Mouse (Mus musculus) embryonic facial prominence, embryonic 14.5 days (tissue): ENCODE measurements around the gene Chka. TPM values are rescaled to one million over a fixed set of nuclear protein-coding genes. Genes with fewer than 3 reads are reported as not detected.
A peak's percentile ranks its signal among the peaks of the same experiment; 100 is the strongest.

Experiments used
- ATAC-seq: fragments of 200-750 bp; cut with Nextera tagmentation; 2 replicates; pipeline ENCODE4 v1.8.0; 2017; ENCODE audit warnings: low read depth, moderate number of reproducible peaks, moderate TSS enrichment
- DNase-seq: peaks from one replicate; pipeline ENCODE4 v3.0.0-alpha.2; 2015; ENCODE audit warnings: low spot score
- H3K27ac ChIP-seq: fragments of 300-500 bp; sonication (generic); replicated peaks from 2 replicates; pipeline ENCODE4 v1.5.1; 2014; ENCODE audit warnings: low read depth, mild to moderate bottlenecking, low read length, moderate library complexity
- H3K27me3 ChIP-seq: fragments of 300-500 bp; sonication (generic); replicated peaks from 2 replicates; pipeline ENCODE4 v1.6.1; 2014; ENCODE audit warnings: low read length; ENCODE audit not compliant: control insufficient read depth, insufficient read depth
- H3K36me3 ChIP-seq: fragments of 300-500 bp; sonication (generic); 2 replicates; pipeline ENCODE4 v1.6.1; 2014; ENCODE audit warnings: low read length, mixed read lengths; ENCODE audit not compliant: control insufficient read depth, insufficient read depth
- H3K4me1 ChIP-seq: fragments of 300-500 bp; sonication (generic); 2 replicates; pipeline ENCODE4 v1.6.1; 2014; ENCODE audit warnings: antibody characterized with exemption, low read length; ENCODE audit not compliant: control insufficient read depth, insufficient read depth
- H3K4me2 ChIP-seq: fragments of 300-500 bp; sonication (generic); 2 replicates; pipeline ENCODE4 v1.6.1; 2014; ENCODE audit warnings: low read depth, mild to moderate bottlenecking, low read length, moderate library complexity, mixed read lengths
- H3K4me3 ChIP-seq: fragments of 300-500 bp; sonication (generic); 2 replicates; pipeline ENCODE4 v1.5.1; 2014; ENCODE audit warnings: low read depth, mild to moderate bottlenecking, low read length
- H3K9ac ChIP-seq: fragments of 300-500 bp; sonication (generic); 2 replicates; pipeline ENCODE4 v1.6.1; 2014; ENCODE audit warnings: low read depth, mild to moderate bottlenecking, low read length, moderate library complexity, mixed read lengths
- H3K9me3 ChIP-seq: fragments of 300-500 bp; sonication (generic); 2 replicates; pipeline ENCODE4 v1.6.1; 2016; ENCODE audit warnings: low read length; ENCODE audit not compliant: control insufficient read depth
- WGBS: fragments of 180-500 bp; shearing (Covaris S2); extraction: QIAGEN DNeasy Blood & Tissue Kit; methylation state at CpG from one replicate; pipeline ENCODE4 v1.1.7; 2014; 5-methylcytosine and 5-hydroxymethylcytosine counted together
- polyA plus RNA-seq: library from polyadenylated mRNA; unstranded; fragments of >200 nt; fragmentation: Nextera tagmentation; extraction: Ambion mirVana; gene quantifications from 2 replicates; pipeline ENCODE4 v1.2.1, GENCODE M21; 2014

Chka gene
- 31.3 and 32.9 TPM in 2 replicates for polyA plus RNA-seq

DNA sequence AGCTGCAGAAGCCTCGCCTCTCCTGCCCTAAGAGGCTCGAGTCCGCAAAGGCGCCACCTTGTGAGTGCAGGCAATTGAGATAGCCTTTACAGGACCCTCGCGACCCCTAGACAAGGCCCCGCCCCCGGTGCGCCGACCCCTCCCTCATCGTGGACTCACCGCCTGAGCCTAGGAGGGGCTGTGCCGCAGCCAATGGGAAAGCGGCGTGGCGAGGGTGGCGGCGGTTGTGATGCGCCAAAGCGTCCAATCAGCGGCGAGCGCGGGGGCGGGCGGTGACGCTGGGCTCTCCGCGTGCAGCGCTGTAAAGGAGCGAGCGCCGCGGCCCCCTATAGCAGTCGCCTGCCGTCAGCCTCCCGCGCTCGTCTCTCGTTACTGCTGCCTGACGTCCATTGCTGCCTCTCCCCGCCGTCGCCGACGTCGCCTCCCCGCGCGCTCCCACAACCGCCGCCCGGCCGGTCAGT is at the start of gene Chka:
Chka (plus strand) TSS at position 272 of the 461 bp plus-strand sequence.
- no peaks in the 10 kb centered on the region for H3K36me3 ChIP-seq
- H3K27ac ChIP-seq = peak within 1 kb of the TSS; percentile 97
- no peaks in the 10 kb centered on the region for H3K9me3 ChIP-seq
- no peaks in the 10 kb centered on the region for H3K27me3 ChIP-seq
- peak within 1 kb of the TSS; percentile 87 for H3K4me3 ChIP-seq
- 0% methylated on average over 24 of the region's 54 CpGs for whole genome bisulfite sequencing
- peak; percentile 98 for DNase-seq
- peak within 1 kb of the TSS; percentile 89 for H3K9ac ChIP-seq
- H3K4me2 ChIP-seq = peak within 1 kb of the TSS; percentile 68
- ATAC-seq = peak; percentile 98
- peaks cover 32% of the 10 kb centered on the region for H3K4me1 ChIP-seq

DNA sequence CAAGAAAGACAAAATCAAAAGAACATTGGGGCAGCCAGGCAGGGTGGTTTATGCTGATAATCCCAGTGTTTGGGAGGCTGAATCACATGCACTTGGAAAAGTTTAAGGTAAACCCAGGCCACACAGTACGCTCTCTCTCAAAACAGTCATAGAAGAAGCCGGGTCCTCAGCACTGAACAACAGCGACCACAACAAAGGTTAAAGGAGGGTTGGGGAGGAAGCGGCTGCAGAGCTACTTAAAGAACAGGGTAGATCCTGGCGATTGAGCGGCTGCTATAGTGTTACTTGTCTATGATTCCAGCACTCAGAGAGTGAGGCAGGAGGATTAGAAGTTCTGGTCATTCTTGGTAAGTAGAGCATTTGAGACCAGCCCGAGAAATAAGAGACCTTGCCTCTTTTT is 46.0 kb upstream of the Chka start:
- whole genome bisulfite sequencing = 91% methylated on average over 7 of the region's 7 CpGs
- peaks cover 92% of the 10 kb centered on the region for H3K36me3 ChIP-seq
- H3K4me2 ChIP-seq = no peak overlapping the region
- H3K4me1 ChIP-seq = no peaks in the 10 kb centered on the region
- H3K27ac ChIP-seq = no peak overlapping the region
- H3K27me3 ChIP-seq = no peaks in the 10 kb centered on the region
- no peak overlapping the region for H3K4me3 ChIP-seq
- H3K9ac ChIP-seq = no peak overlapping the region
- H3K9me3 ChIP-seq = no peaks in the 10 kb centered on the region
- DNase-seq (no peak), ATAC-seq (no peak)

DNA sequence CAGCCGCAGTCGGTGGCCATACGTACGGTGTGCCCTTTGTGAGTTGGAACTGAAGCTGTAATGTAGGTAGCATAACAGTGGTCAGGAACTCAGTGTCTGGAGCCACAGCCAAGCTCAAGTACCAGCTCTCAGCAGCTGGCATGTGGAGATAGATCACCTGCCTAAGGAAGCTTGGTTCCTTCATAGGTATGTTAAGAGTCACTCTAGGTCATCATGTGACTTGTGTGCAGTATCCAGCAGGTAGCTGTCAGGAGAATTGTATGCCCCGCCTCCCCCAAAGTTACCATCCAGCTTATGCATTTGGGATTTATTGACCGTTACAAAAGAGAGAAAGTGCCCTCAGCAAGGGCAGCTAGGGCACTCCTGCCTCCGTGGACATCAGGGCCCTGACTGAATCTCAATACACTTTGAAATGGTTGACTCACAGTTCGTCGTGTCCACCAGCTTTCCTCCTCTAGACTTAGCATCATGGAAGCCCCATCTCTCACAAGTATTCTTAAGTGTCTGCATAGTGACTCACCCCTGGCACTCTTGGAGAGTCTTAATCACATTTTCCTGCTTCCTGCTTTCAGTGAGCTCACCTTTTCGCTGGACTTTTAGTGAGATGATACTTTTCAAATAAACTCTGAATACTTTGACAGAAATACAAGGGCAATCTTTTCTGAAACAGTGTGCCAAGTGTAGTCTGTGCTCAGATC is 40.9 kb upstream of the Chka start:
- H3K4me2 ChIP-seq = no peak overlapping the region
- H3K4me3 ChIP-seq = no peak overlapping the region
- 94% methylated on average over 10 of the region's 10 CpGs for WGBS
- H3K4me1 ChIP-seq = no peaks in the 10 kb centered on the region
- no peak overlapping the region for H3K9ac ChIP-seq
- no peaks in the 10 kb centered on the region for H3K9me3 ChIP-seq
- DNase-seq (no peak), ATAC-seq (no peak)
- H3K27ac ChIP-seq = no peak overlapping the region
- H3K27me3 ChIP-seq = no peaks in the 10 kb centered on the region
- H3K36me3 ChIP-seq = peaks cover 81% of the 10 kb centered on the region

DNA sequence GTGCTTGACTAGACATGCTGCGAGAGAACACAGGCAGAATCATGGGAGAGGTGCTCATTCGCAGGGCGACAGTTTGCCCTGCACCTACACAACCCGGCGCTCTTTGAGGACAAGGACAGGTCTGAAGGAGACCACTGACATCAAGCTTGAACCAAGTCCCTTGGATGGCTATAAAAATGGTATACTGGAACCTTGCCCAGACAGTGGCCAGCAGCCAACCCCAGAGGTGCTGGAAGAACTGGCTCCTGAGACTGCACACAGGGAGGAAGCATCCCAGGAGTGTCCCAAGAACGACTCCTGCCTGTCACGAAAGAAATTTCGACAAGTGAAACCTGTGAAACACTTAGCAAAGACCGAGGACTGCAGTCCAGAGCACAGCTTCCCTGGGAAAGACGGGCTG is 37.1 kb upstream of the Chka start:
- Histone ChIP-seq H3K9me3 (no peaks in the 10 kb centered on the region), H3K4me2 (no peak overlapping the region), H3K36me3 (peaks cover 61% of the 10 kb centered on the region), H3K27me3 (no peaks in the 10 kb centered on the region), H3K27ac (no peak overlapping the region), H3K4me3 (no peak overlapping the region), H3K4me1 (no peaks in the 10 kb centered on the region), H3K9ac (no peak overlapping the region)
- ATAC-seq (no peak), DNase-seq (no peak)
- WGBS = 95% methylated on average over 10 of the region's 10 CpGs

DNA sequence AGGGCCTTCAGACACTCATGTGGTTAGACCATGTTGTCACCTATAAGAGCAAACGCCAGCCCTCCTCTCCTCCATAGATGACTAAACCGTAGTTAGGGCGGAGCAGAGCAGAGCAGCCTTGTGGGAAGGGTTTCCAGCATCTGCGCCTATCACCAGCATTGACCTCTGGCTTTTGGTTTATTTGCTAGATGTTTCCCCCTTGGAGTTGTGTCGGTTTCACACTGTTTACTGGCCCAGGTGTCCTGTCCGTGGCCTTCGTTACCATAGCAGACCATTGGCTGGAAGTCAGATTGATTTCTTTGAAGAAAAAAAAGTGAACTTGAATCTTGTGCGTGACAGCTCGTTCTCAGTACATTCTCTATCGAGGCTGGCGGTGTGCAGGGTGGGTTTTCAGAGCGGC is 35.7 kb upstream of the Chka start:
- Histone ChIP-seq H3K9me3 (no peaks in the 10 kb centered on the region), H3K4me1 (no peaks in the 10 kb centered on the region), H3K9ac (no peak overlapping the region), H3K36me3 (peaks cover 49% of the 10 kb centered on the region), H3K4me3 (no peak overlapping the region), H3K27ac (no peak overlapping the region), H3K4me2 (no peak overlapping the region), H3K27me3 (no peaks in the 10 kb centered on the region)
- DNase-seq (no peak), ATAC-seq (no peak)
- 89% methylated on average over 12 of the region's 12 CpGs for WGBS

DNA sequence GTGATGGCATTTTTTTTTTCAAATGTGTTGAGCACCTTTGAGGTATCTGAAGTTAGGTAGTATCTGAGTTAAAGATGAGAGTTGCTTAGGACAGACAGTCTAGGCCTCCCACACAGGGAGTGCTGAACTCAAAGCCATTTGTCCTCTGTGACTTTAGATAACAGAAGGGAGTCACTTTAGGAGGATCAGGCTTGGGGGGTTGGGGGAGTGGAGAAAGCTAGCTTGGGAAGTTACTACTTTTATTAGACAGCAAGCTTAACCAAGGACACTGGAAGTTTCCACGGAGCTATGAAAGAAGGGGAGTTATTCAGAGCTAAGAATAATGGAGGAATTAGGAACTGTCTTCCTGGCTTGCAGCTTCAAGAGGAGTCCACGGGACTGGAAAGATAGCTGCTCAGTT is 32.5 kb upstream of the Chka start:
- 68% methylated on average over 2 of the region's 2 CpGs for WGBS
- no peak overlapping the region for H3K4me2 ChIP-seq
- H3K27me3 ChIP-seq = no peaks in the 10 kb centered on the region
- H3K36me3 ChIP-seq = peaks cover 33% of the 10 kb centered on the region
- H3K4me3 ChIP-seq = no peak overlapping the region
- no peaks in the 10 kb centered on the region for H3K4me1 ChIP-seq
- DNase-seq (no peak), ATAC-seq (no peak)
- H3K27ac ChIP-seq = no peak overlapping the region
- H3K9ac ChIP-seq = no peak overlapping the region
- H3K9me3 ChIP-seq = no peaks in the 10 kb centered on the region

DNA sequence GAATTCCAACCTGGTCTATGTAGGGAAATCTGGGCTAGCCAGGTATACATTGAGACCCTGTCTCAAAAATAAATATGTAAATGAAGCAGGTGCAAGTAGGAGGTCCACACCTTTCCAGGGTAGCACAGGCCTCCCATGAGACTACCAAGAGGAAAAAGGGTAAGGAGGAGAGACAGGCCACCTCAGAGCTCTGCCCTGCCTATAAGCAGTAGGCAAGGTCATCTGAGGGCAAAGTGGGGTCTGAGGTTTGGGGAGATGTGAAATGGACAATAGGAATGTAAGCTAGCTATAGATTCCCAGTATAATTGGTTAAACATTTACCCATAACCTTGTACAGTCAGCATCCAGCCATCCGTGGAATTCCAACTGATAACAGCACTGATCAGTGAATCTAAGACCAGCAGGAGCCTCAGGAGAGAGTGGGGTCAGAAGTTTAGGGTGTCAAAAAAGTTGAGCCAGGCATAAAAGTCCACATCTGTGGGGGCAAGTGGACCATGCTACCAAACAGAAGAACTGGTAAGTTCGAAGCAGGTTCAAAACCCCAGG is 31.6 kb upstream of the Chka start:
- Histone ChIP-seq H3K36me3 (peaks cover 24% of the 10 kb centered on the region), H3K27ac (no peak overlapping the region), H3K27me3 (no peaks in the 10 kb centered on the region), H3K4me2 (no peak overlapping the region), H3K9ac (no peak overlapping the region), H3K9me3 (no peaks in the 10 kb centered on the region), H3K4me1 (no peaks in the 10 kb centered on the region), H3K4me3 (no peak overlapping the region)
- 79% methylated on average over 2 of the region's 2 CpGs for WGBS
- DNase-seq (no peak), ATAC-seq (no peak)

DNA sequence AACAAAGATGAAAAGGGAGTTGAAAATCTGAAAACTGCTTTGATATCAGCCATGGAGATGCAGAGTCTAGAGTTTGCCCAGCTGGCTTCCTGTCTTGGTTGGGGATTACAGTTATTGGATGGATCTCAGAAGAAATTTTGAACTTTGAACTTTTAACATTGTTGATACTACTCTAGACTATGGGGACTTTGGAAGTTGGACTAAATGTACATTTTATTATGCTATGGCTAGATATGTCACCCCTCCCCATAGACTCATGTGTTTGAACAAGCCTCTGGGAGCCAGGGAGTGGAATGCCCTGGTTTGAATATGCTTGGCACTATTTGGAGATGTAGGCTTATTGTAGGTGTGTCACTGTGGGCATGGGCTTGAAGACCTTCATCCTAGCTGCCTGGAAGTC is 26.5 kb upstream of the Chka start:
- Histone ChIP-seq H3K36me3 (no peaks in the 10 kb centered on the region), H3K27me3 (no peaks in the 10 kb centered on the region), H3K4me1 (no peaks in the 10 kb centered on the region), H3K9me3 (no peaks in the 10 kb centered on the region), H3K4me3 (no peak overlapping the region), H3K9ac (no peak overlapping the region), H3K4me2 (no peak overlapping the region), H3K27ac (no peak overlapping the region)
- DNase-seq = no peak
- no peak for ATAC-seq

DNA sequence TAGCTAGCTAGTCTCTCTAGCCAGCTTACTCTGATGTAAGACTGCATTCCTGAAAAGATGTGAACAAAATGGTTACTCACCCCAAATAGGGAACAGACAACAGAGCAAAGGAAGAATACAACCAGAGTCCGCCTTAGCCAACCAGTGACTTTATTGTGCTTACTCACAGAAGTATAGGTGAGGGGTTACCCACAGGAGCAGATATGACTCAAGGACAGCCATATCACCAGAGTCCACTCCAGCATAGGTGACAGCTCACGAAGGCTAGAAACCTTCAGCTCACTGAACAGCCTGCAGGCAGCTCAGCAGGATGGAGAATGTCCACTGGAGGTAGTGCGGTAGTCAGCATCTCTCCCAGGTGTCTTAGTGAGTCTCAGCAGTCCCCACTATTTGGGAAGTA is 21.7 kb upstream of the Chka start:
- H3K27ac ChIP-seq = no peak overlapping the region
- H3K27me3 ChIP-seq = no peaks in the 10 kb centered on the region
- no peak overlapping the region for H3K9ac ChIP-seq
- H3K9me3 ChIP-seq = no peaks in the 10 kb centered on the region
- DNase-seq = no peak
- no peak overlapping the region for H3K4me3 ChIP-seq
- ATAC-seq = no peak
- no peak overlapping the region for H3K4me2 ChIP-seq
- 84% methylated on average over 3 of the region's 3 CpGs for WGBS
- H3K4me1 ChIP-seq = no peaks in the 10 kb centered on the region
- H3K36me3 ChIP-seq = no peaks in the 10 kb centered on the region
